Mouse (Mus musculus): Measurements from ENCODE around the gene Gid8. TPM values are rescaled to one million over a fixed set of nuclear protein-coding genes. Genes with fewer than 3 reads are reported as not detected.

Gid8 gene
- polyA plus RNA-seq, 1 experiment from 2014 or later = 59.1 TPM

DNA sequence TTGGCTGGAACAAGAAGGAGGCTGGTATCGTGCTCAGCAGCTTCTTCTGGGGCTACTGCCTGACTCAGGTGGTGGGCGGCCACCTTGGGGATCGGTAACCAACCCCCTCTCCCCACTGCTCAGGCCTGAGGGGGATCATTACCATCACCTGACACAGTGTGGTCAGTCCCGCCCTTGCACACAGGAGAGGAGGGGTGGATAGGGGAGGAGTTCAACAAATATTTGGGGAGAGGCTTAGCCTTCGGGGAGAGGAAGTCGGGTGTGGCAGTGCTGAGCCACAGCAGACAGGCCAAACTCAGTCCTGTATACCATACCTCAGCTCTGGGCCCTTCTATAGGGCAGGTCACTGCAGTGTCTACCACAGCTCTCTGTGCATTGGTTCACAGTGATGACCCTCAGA, 22.1 kb downstream of the Gid8 start:
- Histone ChIP-seq H3K4me2 (no peak overlapping the region), H3K4me3 (ENCODE audit: low read depth, low read length) (no peak overlapping the region), H3K36me3 (ENCODE audit: insufficient read depth) (no peaks in the 10 kb centered on the region), H3K9ac (no peak overlapping the region), H3K27me3 (ENCODE audit: insufficient read depth, low read length) (no peaks in the 10 kb centered on the region), H3K4me1 (ENCODE audit: insufficient read depth) (no peaks in the 10 kb centered on the region), H3K27ac (ENCODE audit: low read depth) (no peak overlapping the region), H3K9me3 (ENCODE audit: low read depth, low read length) (no peaks in the 10 kb centered on the region)
- ATAC-seq (ENCODE audit: insufficient read depth) (no peak; the same call in 1 of the 2 replicates), DNase-seq (no peak)
- WGBS = 39% methylated on average over 6 of the region's 6 CpGs
- no peak for TF ChIP-seq CTCF (IDR thresholded peaks at IDR 0.05; ENCODE audit: low read depth)

DNA sequence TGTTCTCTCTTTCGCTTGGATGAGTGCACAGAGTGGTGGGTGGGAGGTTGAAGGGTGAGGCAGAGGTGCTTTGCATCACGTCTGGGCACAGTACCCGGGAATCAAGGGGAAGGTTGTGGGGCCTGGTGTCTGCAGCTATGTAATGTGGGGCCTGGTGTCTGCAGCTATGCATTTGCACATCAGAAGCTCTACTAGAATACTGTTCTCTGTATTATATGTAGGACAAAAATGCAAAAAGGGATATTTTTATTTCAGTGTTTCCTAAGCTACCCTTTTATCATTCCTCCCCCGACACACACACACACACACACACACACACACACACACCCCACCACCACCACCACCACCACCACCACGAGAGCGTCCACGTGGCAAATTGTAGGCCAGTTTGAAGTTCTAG, 25.3 kb downstream of the Gid8 start:
- no peak for TF ChIP-seq CTCF (IDR thresholded peaks at IDR 0.05; ENCODE audit: low read depth)
- no peaks in the 10 kb centered on the region for H3K4me1 ChIP-seq (ENCODE audit: insufficient read depth)
- H3K27me3 ChIP-seq (ENCODE audit: insufficient read depth, low read length) = no peaks in the 10 kb centered on the region
- 78% methylated on average over 7 of the region's 7 CpGs for WGBS
- H3K36me3 ChIP-seq (ENCODE audit: insufficient read depth) = no peaks in the 10 kb centered on the region
- H3K27ac ChIP-seq (ENCODE audit: low read depth) = no peak overlapping the region
- no peaks in the 10 kb centered on the region for H3K9me3 ChIP-seq (ENCODE audit: low read depth, low read length)
- no peak overlapping the region for H3K4me3 ChIP-seq (ENCODE audit: low read depth, low read length)
- H3K9ac ChIP-seq = no peak overlapping the region
- DNase-seq (no peak), ATAC-seq (ENCODE audit: insufficient read depth) (no peak)
- H3K4me2 ChIP-seq = no peak overlapping the region

DNA sequence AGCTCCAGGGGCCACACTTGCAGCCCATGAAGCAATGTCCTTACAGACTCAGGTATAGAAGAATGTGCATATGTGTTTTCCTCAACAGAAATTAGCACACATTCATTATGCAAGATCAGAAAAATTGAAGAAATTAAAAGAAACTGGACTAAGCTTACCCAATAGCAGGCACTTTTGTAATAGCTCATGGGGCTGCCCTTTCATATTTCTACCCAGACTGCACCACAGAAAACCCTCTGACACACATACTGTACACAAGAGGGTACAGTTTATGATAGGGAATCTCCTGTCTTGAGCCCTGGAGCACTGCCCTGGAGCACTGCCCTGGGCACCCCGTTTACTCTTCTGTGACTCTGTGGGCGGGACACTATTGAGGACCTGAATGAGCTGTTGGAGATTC, 28.1 kb downstream of the Gid8 start:
- H3K4me2 ChIP-seq = no peak overlapping the region
- DNase-seq = no peak
- TF ChIP-seq CTCF (IDR thresholded peaks at IDR 0.05; ENCODE audit: low read depth) = no peak
- no peak for ATAC-seq (ENCODE audit: insufficient read depth)
- no peak overlapping the region for H3K9ac ChIP-seq
- no peaks in the 10 kb centered on the region for H3K36me3 ChIP-seq (ENCODE audit: insufficient read depth)
- H3K4me1 ChIP-seq (ENCODE audit: insufficient read depth) = no peaks in the 10 kb centered on the region
- H3K27me3 ChIP-seq (ENCODE audit: insufficient read depth, low read length) = no peaks in the 10 kb centered on the region
- H3K4me3 ChIP-seq (ENCODE audit: low read depth, low read length) = no peak overlapping the region
- no peak overlapping the region for H3K27ac ChIP-seq (ENCODE audit: low read depth)
- no peaks in the 10 kb centered on the region for H3K9me3 ChIP-seq (ENCODE audit: low read depth, low read length)
- WGBS = 69% methylated on average over 2 of the region's 2 CpGs

DNA sequence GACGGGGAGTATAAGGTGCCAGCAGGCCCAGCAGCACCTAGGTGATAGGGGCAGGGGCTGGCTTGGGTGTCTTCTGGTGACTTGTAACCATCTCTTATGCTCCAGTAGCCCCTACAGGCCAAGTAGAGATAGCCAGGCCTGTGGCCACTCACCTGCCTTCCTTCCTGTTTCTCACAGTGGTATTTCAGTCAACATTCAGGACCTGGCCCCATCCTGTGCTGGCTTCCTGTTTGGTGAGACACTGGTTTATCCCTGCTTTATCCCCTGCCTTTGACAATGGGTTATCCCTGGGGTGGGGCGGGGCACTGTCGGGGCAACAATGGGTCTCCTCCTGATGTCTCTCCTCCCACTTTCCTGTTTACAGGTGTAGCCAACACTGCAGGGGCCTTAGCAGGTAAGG, 30.4 kb downstream of the Gid8 start:
- Histone ChIP-seq H3K9ac (no peak overlapping the region), H3K27ac (ENCODE audit: low read depth) (no peak overlapping the region), H3K4me3 (ENCODE audit: low read depth, low read length) (no peak overlapping the region), H3K4me1 (ENCODE audit: insufficient read depth) (no peaks in the 10 kb centered on the region), H3K9me3 (ENCODE audit: low read depth, low read length) (no peaks in the 10 kb centered on the region), H3K36me3 (ENCODE audit: insufficient read depth) (no peaks in the 10 kb centered on the region), H3K27me3 (ENCODE audit: insufficient read depth, low read length) (no peaks in the 10 kb centered on the region), H3K4me2 (no peak overlapping the region)
- DNase-seq (no peak), ATAC-seq (ENCODE audit: insufficient read depth) (no peak)
- TF ChIP-seq CTCF (IDR thresholded peaks at IDR 0.05; ENCODE audit: low read depth) = no peak
- WGBS = 27% methylated on average over 3 of the region's 3 CpGs

DNA sequence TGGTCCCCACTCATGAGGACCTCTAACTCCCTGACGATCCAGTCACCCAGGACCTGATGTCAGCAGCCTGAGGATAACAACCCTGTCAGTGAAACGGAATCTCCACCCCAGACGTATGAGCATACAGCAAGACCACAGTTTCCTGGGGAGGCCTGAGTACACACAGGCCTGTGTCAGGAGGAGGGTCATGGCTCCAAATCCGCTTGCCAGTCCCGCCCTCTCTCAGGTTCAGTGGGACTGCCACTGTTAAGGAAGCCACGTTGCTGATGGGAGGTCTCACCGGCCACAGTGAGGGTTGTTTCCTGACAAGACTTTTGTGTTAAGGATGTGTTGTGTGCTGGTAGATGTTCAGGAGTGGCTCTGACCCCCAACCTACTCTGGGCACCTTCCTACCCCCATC, 31.5 kb downstream of the Gid8 start:
- WGBS = 59% methylated on average over 7 of the region's 7 CpGs
- DNase-seq = no peak
- Histone ChIP-seq H3K36me3 (ENCODE audit: insufficient read depth) (no peaks in the 10 kb centered on the region), H3K4me3 (ENCODE audit: low read depth, low read length) (no peak overlapping the region), H3K9me3 (ENCODE audit: low read depth, low read length) (no peaks in the 10 kb centered on the region), H3K9ac (no peak overlapping the region), H3K27ac (ENCODE audit: low read depth) (no peak overlapping the region), H3K27me3 (ENCODE audit: insufficient read depth, low read length) (no peaks in the 10 kb centered on the region), H3K4me2 (no peak overlapping the region), H3K4me1 (ENCODE audit: insufficient read depth) (no peaks in the 10 kb centered on the region)
- no peak for TF ChIP-seq CTCF (IDR thresholded peaks at IDR 0.05; ENCODE audit: low read depth)
- no peak for ATAC-seq (ENCODE audit: insufficient read depth)

DNA sequence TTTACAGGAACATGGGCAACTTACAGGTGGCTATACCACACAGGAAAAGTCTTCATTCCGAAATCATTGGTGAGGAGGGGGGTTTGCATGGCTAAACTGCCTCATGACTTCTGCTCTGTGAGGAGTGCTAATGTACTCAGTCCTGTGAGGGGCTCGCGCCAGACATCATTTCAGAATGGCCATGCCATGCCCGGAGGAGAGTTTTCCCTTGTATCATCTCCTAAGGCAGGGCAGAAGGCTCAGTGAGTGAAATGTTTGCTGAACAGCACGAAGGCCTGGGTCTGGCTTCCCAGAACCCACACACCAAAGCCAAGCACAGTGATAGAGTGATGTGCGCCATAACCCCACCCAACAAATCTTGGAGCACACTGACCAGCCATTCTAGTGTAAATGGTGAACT, 32.9 kb downstream of the Gid8 start:
- Histone ChIP-seq H3K36me3 (ENCODE audit: insufficient read depth) (no peaks in the 10 kb centered on the region), H3K4me2 (no peak overlapping the region), H3K27me3 (ENCODE audit: insufficient read depth, low read length) (no peaks in the 10 kb centered on the region), H3K27ac (ENCODE audit: low read depth) (no peak overlapping the region), H3K9me3 (ENCODE audit: low read depth, low read length) (no peaks in the 10 kb centered on the region), H3K9ac (no peak overlapping the region), H3K4me3 (ENCODE audit: low read depth, low read length) (no peak overlapping the region), H3K4me1 (ENCODE audit: insufficient read depth) (no peaks in the 10 kb centered on the region)
- 86% methylated on average over 6 of the region's 6 CpGs for WGBS
- DNase-seq (no peak), ATAC-seq (ENCODE audit: insufficient read depth) (no peak)
- TF ChIP-seq CTCF (IDR thresholded peaks at IDR 0.05; ENCODE audit: low read depth) = no peak

DNA sequence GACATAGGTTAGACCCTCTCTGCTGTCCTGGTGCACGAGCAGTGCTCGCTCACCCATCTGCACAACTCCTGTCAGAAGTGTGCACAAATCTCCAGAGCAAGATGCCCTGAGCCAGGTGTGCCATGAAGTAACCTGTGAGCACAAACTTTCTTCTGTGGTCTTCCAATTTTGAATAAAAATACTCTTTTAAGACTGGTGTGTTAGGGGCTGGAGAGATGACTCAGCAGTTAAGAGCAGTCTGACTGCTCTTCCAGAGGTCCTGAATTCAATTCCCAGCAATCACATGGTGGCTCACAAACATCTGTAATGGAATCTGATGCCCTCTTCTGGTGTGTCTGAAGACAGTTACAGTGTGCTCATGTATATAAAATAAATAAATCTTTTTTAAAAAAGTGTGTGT, 33.4 kb downstream of the Gid8 start:
- DNase-seq (no peak), ATAC-seq (ENCODE audit: insufficient read depth) (no peak)
- Histone ChIP-seq H3K9me3 (ENCODE audit: low read depth, low read length) (no peaks in the 10 kb centered on the region), H3K4me2 (no peak overlapping the region), H3K27me3 (ENCODE audit: insufficient read depth, low read length) (no peaks in the 10 kb centered on the region), H3K27ac (ENCODE audit: low read depth) (no peak overlapping the region), H3K4me3 (ENCODE audit: low read depth, low read length) (no peak overlapping the region), H3K36me3 (ENCODE audit: insufficient read depth) (no peaks in the 10 kb centered on the region), H3K9ac (no peak overlapping the region), H3K4me1 (ENCODE audit: insufficient read depth) (no peaks in the 10 kb centered on the region)
- WGBS = 75% methylated on average over 2 of the region's 2 CpGs
- TF ChIP-seq CTCF (IDR thresholded peaks at IDR 0.05; ENCODE audit: low read depth) = no peak

Data from lung, embryonic 14.5 days (tissue).